Mouse (Mus musculus): ENCODE measurements around the gene Tram1l1.

GRCm38 (mm10) chr3:124357533-124357932, 36.9 kb downstream of the Tram1l1 start:
- no peak for TF ChIP-seq CTCF (IDR thresholded peaks at IDR 0.05; ENCODE audit: borderline replicate concordance, extremely low read depth, insufficient read depth, insufficient read length)
- no peak for TF ChIP-seq POLR2A (IDR thresholded peaks at IDR 0.05; ENCODE audit: borderline replicate concordance, extremely low read depth, insufficient read depth, insufficient read length, poor library complexity, severe bottlenecking)
